Mouse (Mus musculus) heart, embryonic 11.5 days (tissue): ENCODE measurements around the gene Vmp1. TPM values are rescaled to one million over a fixed set of nuclear protein-coding genes. Genes with fewer than 3 reads are reported as not detected.

ENCODE experiments used
- ATAC-seq: fragments of 200-750 bp; cut with Nextera tagmentation; replicated peaks from 2 replicates; pipeline ENCODE4 v1.8.0; 2017; ENCODE audit warnings: moderate library complexity; ENCODE audit not compliant: insufficient number of reproducible peaks, low FRiP score, low TSS enrichment
- H3K27ac ChIP-seq: fragments of 300-500 bp; sonication (generic); 2 replicates; pipeline ENCODE4 v1.5.1; 2014; ENCODE audit warnings: mild to moderate bottlenecking, low read depth, low read length
- H3K27me3 ChIP-seq: fragments of 300-500 bp; sonication (generic); 2 replicates; pipeline ENCODE4 v1.6.1; 2014; ENCODE audit warnings: mild to moderate bottlenecking, low read length, mixed read lengths; ENCODE audit not compliant: control insufficient read depth, insufficient read depth
- H3K36me3 ChIP-seq: fragments of 300-500 bp; sonication (generic); 2 replicates; pipeline ENCODE4 v1.6.1; 2014; ENCODE audit warnings: mild to moderate bottlenecking, low read length, moderate library complexity, mixed read lengths; ENCODE audit not compliant: control insufficient read depth, insufficient read depth
- H3K4me1 ChIP-seq: fragments of 300-500 bp; sonication (generic); 2 replicates; pipeline ENCODE4 v1.6.1; 2014; ENCODE audit warnings: low read length; ENCODE audit not compliant: control insufficient read depth, insufficient read depth
- H3K4me2 ChIP-seq: fragments of 300-500 bp; sonication (generic); 2 replicates; pipeline ENCODE4 v1.6.1; 2014; ENCODE audit warnings: mild to moderate bottlenecking, moderate library complexity
- H3K4me3 ChIP-seq: fragments of 300-500 bp; sonication (generic); 2 replicates; pipeline ENCODE4 v1.5.1; 2014; ENCODE audit warnings: low read depth, low read length
- H3K9ac ChIP-seq: fragments of 300-500 bp; sonication (generic); 2 replicates; pipeline ENCODE4 v1.6.1; 2014; ENCODE audit warnings: mild to moderate bottlenecking, low read depth, low read length, moderate library complexity
- H3K9me3 ChIP-seq: fragments of 300-500 bp; sonication (generic); replicated peaks from 2 replicates; pipeline ENCODE4 v1.6.1; 2016; ENCODE audit warnings: low read length; ENCODE audit not compliant: control insufficient read depth
- WGBS: fragments of 180-500 bp; shearing (Covaris S2); extraction: QIAGEN DNeasy Blood & Tissue Kit; methylation state at CpG from one replicate; pipeline ENCODE4 v1.1.7; 2014; ENCODE audit not compliant: insufficient replicate concordance; 5-methylcytosine and 5-hydroxymethylcytosine counted together
- polyA plus RNA-seq: library from polyadenylated mRNA; unstranded; fragments of >200 nt; fragmentation: Nextera tagmentation; extraction: Ambion mirVana; gene quantifications from 2 replicates; pipeline ENCODE4 v1.2.1, GENCODE M21; 2014

Gene Vmp1
- polyA plus RNA-seq, 1 experiment from 2014 or later, result 112 TPM

GRCm38 (mm10) chr11:86652578-86652979, 31.1 kb downstream of the Vmp1 start:
- ATAC-seq, result no peak
- WGBS, result 77% methylated on average over 4 of the region's 4 CpGs
- H3K4me2 ChIP-seq, result no peak overlapping the region
- H3K4me3 ChIP-seq, result no peak overlapping the region
- H3K9me3 ChIP-seq, result no peaks in the 10 kb centered on the region
- H3K4me1 ChIP-seq, result peaks cover 7% of the 10 kb centered on the region
- H3K9ac ChIP-seq, result no peak overlapping the region
- H3K36me3 ChIP-seq, result no peaks in the 10 kb centered on the region
- no peak overlapping the region for H3K27ac ChIP-seq
- no peaks in the 10 kb centered on the region for H3K27me3 ChIP-seq

GRCm38 (mm10) chr11:86650676-86651075, 33.0 kb downstream of the Vmp1 start:
- no peak overlapping the region for H3K9ac ChIP-seq
- no peak overlapping the region for H3K27ac ChIP-seq
- peaks cover 7% of the 10 kb centered on the region; the same call in 1 of the 2 replicates for H3K4me1 ChIP-seq
- 54% methylated on average over 6 of the region's 6 CpGs for WGBS
- no peaks in the 10 kb centered on the region for H3K9me3 ChIP-seq
- ATAC-seq, result no peak
- no peaks in the 10 kb centered on the region for H3K27me3 ChIP-seq
- H3K4me2 ChIP-seq, result no peak overlapping the region
- H3K36me3 ChIP-seq, result no peaks in the 10 kb centered on the region
- H3K4me3 ChIP-seq, result no peak overlapping the region

- no peak for ATAC-seq
- Histone ChIP-seq H3K4me2 (no peak overlapping the region), H3K27ac (no peak overlapping the region), H3K4me1 (peaks cover 7% of the 10 kb centered on the region; the same call in 1 of the 2 replicates), H3K4me3 (no peak overlapping the region), H3K9me3 (no peaks in the 10 kb centered on the region), H3K27me3 (no peaks in the 10 kb centered on the region), H3K36me3 (no peaks in the 10 kb centered on the region), H3K9ac (no peak overlapping the region)
- 82% methylated on average over 1 of the region's 1 CpGs for WGBS
Measured at GRCm38 (mm10) chr11:86649542-86649941, 34.1 kb downstream of the Vmp1 start.

GRCm38 (mm10) chr11:86647706-86648447, 35.8 kb downstream of the Vmp1 start:
- WGBS, result 90% methylated on average over 15 of the region's 15 CpGs

GRCm38 (mm10) chr11:86646885-86647459, 36.7 kb downstream of the Vmp1 start:
- Histone ChIP-seq H3K27ac (peak overlapping the region; percentile 91), H3K4me3 (no peak overlapping the region), H3K9ac (no peak overlapping the region), H3K9me3 (no peaks in the 10 kb centered on the region), H3K4me1 (peaks cover 7% of the 10 kb centered on the region; the same call in 1 of the 2 replicates), H3K36me3 (no peaks in the 10 kb centered on the region), H3K27me3 (no peaks in the 10 kb centered on the region), H3K4me2 (no peak overlapping the region)
- ATAC-seq, result no peak
- WGBS, result 79% methylated on average over 3 of the region's 3 CpGs

More at GRCm38 (mm10) chr11:86647706-86648447, 35.8 kb downstream of the Vmp1 start:
- no peak for ATAC-seq
- Histone ChIP-seq H3K4me2 (no peak overlapping the region), H3K9me3 (no peaks in the 10 kb centered on the region), H3K4me1 (peaks cover 7% of the 10 kb centered on the region; the same call in 1 of the 2 replicates), H3K27me3 (no peaks in the 10 kb centered on the region), H3K4me3 (no peak overlapping the region), H3K9ac (no peak overlapping the region), H3K27ac (no peak overlapping the region), H3K36me3 (no peaks in the 10 kb centered on the region)

GRCm38 (mm10) chr11:86646136-86646834, 37.4 kb downstream of the Vmp1 start:
- H3K4me3 ChIP-seq, result no peak overlapping the region
- no peaks in the 10 kb centered on the region for H3K9me3 ChIP-seq
- H3K36me3 ChIP-seq, result no peaks in the 10 kb centered on the region
- H3K9ac ChIP-seq, result peak overlapping the region; percentile 47
- H3K27ac ChIP-seq, result peak overlapping the region; percentile 91
- 0 out of 2 replicates have a peak, but pooled peaks have one; percentile 52 for ATAC-seq
- H3K4me2 ChIP-seq, result no peak overlapping the region
- WGBS, result 42% methylated on average over 7 of the region's 7 CpGs
- H3K27me3 ChIP-seq, result no peaks in the 10 kb centered on the region
- peaks cover 7% of the 10 kb centered on the region; the same call in 1 of the 2 replicates for H3K4me1 ChIP-seq

GRCm38 (mm10) chr11:86644553-86644952, 39.1 kb downstream of the Vmp1 start:
- Histone ChIP-seq H3K9me3 (no peaks in the 10 kb centered on the region), H3K4me2 (no peak overlapping the region), H3K36me3 (no peaks in the 10 kb centered on the region), H3K4me1 (peaks cover 4% of the 10 kb centered on the region; the same call in 1 of the 2 replicates), H3K27ac (no peak overlapping the region), H3K9ac (no peak overlapping the region), H3K27me3 (no peaks in the 10 kb centered on the region), H3K4me3 (no peak overlapping the region)
- 90% methylated on average over 4 of the region's 4 CpGs for WGBS
- ATAC-seq, result no peak

- Histone ChIP-seq H3K36me3 (no peaks in the 10 kb centered on the region), H3K4me3 (no peak overlapping the region), H3K27ac (no peak overlapping the region), H3K4me1 (peaks cover 4% of the 10 kb centered on the region; the same call in 1 of the 2 replicates), H3K27me3 (no peaks in the 10 kb centered on the region), H3K9me3 (no peaks in the 10 kb centered on the region), H3K4me2 (no peak overlapping the region), H3K9ac (no peak overlapping the region)
- no peak for ATAC-seq
- WGBS, result 86% methylated on average over 4 of the region's 4 CpGs
Measured at GRCm38 (mm10) chr11:86641714-86642113, 41.9 kb downstream of the Vmp1 start.
